Mouse (Mus musculus): Measurements from ENCODE around the gene Napepld.
"Not testable (repeated sequence)": the region's sequence is repeated elsewhere in the genome, so short reads cannot be mapped to it uniquely, and the experiment has no call there.

Napepld gene

GRCm38 (mm10) chr5:21667191-21668137 lies 33.7 kb downstream of the Napepld start:
- no peak for DNase-seq (ENCODE audit: low spot score)

DNA sequence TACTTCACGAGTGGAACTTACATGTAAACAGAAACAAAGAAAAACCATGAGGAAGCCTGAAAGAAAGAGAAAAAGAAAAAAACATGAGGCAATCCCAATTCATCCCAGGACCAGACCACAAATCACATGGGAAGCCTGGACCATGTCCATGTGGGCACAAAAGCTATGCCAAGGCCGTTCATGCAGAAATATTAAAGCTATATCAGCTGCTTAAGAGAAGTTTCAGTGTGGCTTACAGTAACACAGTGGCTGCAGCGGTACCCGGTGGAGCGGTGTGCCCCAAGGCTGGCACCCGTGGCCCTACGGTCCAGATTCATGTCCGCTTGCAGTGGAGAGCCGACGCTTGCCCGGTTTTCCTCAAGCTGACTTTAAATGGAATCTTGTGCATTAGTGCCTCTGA lies 38.1 kb downstream of the Napepld start:
- no peak for DNase-seq (ENCODE audit: low spot score)

DNA sequence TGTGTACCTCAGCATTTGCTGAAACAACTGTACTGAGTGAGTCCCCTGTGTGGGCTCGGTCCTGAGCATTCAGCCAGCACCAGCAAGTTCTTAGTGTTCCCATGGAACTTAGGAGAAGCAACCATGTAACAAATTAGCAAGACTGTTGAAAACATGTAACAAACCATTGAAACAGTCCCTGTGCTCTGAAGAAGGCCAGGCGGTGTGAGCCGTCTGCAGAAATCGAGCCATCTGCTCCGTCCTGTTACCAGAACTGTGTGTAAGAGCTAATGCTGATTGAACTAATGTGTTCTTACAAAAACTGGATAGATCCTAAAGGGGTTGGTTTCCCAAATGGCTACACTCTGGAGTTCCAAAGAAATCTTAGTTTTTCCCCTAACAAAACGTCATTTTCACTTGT lies 40.3 kb downstream of the Napepld start:
- DNase-seq (ENCODE audit: low spot score), result no peak

- DNase-seq (ENCODE audit: low spot score), result peak; percentile 95
Observed at GRCm38 (mm10) chr5:21658623-21659395, 42.4 kb downstream of the Napepld start.

GRCm38 (mm10) chr5:21658038-21658437 lies 43.2 kb downstream of the Napepld start:
- no peak for DNase-seq (ENCODE audit: low spot score)

- DNase-seq (ENCODE audit: low spot score), result no peak
Observed at GRCm38 (mm10) chr5:21656912-21657311, 44.3 kb downstream of the Napepld start.

DNA sequence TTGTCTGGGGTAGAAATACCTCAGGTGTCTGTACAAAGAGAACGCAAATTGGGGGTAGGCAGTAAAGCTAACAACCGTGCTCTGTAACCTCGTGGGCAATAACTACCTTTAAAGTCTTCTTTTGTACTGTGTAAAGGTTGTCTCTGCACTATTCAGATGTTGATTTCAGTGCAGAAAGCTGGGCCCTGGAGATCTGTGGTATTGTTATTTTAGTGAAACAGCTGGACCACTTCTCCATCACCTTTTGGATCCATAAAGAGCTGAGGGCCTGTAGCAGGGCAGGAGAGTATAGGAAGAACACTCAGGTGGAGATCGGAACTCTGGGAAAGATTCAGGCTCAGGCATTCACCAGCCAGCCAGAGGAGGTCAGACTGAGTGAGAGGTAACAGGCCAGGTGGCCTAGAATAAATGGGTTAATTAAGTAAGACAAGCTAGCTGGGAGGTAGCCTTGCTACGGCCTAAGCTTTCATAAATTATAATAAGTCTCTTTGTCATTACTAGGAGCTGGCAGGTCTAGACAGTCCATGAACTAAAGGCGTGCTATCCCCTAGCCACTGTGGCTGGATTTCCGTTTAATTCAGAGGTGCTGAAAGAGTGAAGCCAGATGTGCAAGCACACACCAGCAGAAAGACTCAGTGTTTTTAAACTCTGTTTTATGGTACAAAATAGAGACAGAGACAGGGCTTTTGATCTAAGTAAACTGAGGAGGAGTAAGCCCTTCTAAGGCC lies 49.1 kb downstream of the Napepld start:
- DNase-seq (ENCODE audit: low spot score), result no peak

DNA sequence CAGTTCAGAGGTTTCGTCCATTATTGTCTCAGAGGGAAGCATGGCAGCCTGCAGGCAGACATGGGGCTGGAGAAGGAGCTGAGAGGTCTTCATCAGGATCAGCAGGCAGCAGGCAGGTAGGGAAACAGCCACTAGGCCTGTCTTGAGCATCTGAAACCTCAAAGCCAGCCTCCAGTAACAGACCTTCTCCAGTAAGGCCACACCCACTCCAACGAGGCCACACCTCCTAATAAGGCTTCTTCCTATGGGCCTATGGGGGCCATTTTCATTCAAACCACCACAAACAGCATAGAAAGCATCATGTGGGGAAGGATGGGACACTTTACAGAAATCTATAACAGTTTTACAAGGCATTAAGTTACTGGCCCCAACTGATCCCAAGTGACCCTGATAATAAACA lies 50.5 kb downstream of the Napepld start:
- DNase-seq (ENCODE audit: low spot score), result no peak

DNA sequence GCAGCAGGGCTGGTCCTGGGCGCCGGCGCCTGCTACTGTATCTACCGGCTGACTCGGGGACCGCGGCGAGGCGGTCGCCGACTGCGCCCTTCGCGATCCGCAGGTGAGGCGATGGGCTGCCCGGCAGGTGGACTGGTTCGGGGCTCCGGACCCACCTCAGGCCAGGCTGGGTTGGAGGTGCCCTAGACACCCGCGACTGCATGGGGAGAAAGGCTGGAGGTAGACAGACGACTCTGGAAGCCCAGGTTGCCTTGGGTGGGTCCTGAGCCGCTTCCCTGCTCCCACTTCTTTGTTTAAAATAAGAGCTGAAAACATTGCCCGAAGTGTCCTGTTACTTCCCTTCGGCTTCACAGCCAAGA lies 55.1 kb downstream of the Napepld start:
- DNase-seq (ENCODE audit: low spot score), result no peak

- DNase-seq (ENCODE audit: low spot score), result peak; percentile 90
Observed at GRCm38 (mm10) chr5:21645439-21646132, 55.6 kb downstream of the Napepld start, which contains the start of the genes Fbxl13 and Armc10. TSS of gene Fbxl13 (minus strand) at chr5:21645634. TSS of gene Armc10 (plus strand) at chr5:21645813.

GRCm38 (mm10) chr5:21644891-21645438 lies 56.2 kb downstream of the Napepld start:
- DNase-seq (ENCODE audit: low spot score), result peak; percentile 62

- no peak for DNase-seq (ENCODE audit: low spot score)
Observed at GRCm38 (mm10) chr5:21643606-21644005, 57.6 kb downstream of the Napepld start.

DNA sequence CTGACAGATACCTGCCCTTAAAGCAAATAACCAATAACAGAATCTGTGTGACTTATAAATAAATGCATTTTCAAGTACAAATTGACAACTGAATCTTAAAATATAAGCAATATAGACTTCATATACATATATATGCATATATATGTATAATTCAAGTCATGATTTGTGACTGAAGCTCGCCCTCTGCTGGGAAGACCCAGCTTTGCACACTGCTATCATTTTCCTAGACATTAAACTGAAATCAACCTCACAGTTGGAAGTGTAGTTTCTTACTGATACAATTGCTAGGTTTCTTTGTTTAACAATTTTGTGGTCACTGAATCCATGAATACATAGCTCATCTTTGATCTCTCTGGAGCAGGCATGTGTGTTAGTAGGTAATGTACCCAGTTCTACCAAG lies 60.2 kb downstream of the Napepld start:
- DNase-seq (ENCODE audit: low spot score), result peak; percentile 63

DNA sequence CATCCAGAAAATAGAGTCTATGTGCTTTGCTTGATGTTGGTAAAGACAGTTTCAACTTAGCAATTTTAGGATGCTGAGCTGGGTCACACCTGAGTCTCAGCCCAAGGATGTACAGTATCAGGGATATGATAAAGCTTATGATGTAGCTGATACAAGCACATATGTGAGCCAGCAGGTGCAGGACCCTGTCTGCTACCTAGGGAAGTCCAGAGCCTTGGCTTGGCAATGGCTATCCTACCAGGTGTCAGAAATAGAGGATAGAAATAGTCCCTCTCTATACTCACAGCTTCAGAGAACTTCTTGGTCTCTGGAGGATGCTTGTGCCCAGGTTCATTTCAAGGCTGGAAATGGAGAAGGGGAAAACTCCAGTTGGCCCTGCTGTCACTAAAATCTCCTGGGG lies 75.3 kb downstream of the Napepld start:
- DNase-seq (ENCODE audit: low spot score), result peak; percentile 16

DNA sequence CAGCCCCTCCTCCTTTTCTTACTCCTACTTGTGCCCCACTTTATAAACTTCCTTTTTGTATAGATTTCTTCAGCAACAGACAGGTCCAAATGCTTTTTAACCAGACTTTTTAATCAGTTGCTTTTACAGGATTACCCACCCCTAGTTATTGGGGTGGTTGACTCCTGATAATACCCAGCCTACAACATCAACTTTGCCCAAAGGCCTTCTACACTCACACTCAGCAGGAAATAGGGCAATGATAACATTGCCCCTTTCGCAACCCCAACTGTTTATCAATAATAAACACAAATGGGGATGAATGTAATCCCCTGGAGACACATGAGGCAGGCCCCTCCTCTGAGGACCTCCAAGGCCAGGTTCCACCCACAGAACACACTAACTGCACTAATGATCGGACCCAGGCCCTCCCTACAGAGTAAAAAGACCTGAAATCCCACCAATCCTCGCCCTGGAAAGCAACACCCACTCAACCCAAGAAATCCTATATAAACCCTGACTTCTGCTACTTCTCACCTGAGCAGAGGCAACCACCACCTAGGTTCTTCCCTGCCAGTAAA lies 84.7 kb downstream of the Napepld start:
- no peak for DNase-seq (ENCODE audit: low spot score)

DNA sequence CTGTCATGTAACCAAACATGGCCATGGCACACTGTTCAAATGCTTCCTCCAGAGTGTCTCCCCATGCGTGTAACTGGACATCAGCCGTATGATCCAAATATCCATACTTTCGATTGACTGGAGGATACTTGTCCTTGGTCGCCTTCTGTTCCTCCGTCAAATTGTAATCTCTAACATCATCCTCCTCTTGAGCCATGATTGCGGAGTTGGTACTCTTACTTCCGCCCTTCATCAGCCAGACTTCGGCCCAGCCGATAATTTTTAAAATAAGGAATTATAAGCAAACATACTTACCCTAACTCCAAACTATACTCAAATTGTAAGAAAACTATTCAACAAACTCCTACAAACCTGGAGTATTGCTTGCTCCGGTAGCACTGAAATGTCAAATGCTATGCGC lies 86.9 kb downstream of the Napepld start:
- DNase-seq (ENCODE audit: low spot score), result not testable (repeated sequence)

Measured in testis, postnatal 10 days (tissue).